Mouse (Mus musculus) heart, postnatal 0 days (tissue): ENCODE results near the gene Ercc5.
A peak's percentile ranks its signal among the peaks of the same experiment; 100 is the strongest.

ENCODE experiments used
- CTCF ChIP-seq: IDR thresholded peaks from 2 replicates; pipeline ENCODE4 v1.5.1; 2016; ENCODE audit warnings: antibody characterized with exemption, control low read depth, low read depth
- EP300 ChIP-seq: IDR thresholded peaks from 2 replicates; pipeline ENCODE4 v1.6.1; 2016; ENCODE audit warnings: antibody characterized with exemption, low read depth

DNA sequence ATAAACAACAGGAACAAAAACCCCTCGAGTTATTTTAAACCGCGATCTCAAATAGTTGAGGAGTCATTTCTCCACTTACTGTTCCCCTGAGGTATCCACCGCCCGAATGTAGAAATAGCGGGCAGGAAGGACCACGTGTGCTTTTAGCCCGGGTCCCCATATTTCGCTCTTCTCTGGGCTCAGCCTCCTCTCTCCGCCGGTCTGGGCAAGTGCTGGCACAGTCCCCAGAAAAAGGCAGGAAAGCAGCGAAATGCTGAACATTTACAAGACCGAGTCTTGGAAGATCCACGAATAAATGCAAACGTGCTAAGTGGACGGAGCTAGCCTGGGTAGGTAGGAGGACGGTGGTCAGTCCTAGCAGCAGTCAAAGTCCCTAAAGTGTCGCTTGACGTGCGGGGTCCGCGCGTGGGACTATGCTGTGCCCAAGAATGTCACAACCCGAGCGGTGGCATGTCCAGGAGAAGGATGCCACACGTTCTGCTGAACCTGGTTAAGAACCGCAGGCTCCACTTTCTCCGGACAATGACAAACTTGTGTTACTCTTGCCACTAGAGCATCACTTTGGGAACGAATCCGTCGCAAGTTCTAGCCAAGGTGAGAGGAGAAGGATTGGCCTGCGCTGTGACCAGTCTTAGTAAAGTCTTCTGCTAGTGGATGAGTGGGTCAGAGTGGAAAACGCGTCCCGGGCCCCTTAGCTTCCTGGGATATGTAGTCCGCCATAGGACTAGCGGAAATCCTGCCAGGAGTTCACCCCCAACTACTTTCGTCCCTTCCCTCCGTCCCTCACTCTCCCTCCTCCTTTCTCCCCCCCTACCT is 29.1 kb upstream of the Ercc5 start, which contains the start of the genes Kdelc1 and Bivm:
- TF ChIP-seq CTCF (no peak), EP300 (peak; percentile 59)
